Mouse (Mus musculus): Measurements from ENCODE around the gene Btbd35f10. TPM values are rescaled to one million over a fixed set of nuclear protein-coding genes. Genes with fewer than 3 reads are reported as not detected.

The Btbd35f10 gene
- polyA plus RNA-seq (2012; rRNA removed): not detected in 2 replicates

DNA sequence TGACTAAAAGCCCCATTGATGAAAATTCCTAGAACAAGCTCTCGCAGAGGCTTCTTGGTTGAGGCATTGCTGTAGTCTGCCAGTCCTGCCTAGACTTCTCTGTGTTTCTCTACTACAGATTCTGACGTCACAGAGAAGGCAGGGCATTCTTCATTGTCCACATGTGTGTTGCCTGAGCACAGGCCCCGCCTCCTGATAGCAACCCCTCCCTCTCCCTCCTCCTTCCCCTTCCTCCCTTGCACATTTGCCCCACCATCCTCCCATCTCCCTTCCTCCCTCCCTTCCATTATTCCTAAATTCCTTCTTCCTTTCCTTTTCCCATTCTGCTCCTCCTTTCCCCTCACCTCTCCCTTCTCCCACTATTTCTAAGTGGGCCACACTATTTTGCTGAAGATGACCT, at the start of gene Btbd35f10:
TSS of gene Btbd35f10 (minus strand) at position 101 of the 400 bp plus-strand sequence.

Other genes starting within 250 kb of the Btbd35f10 start
- gene Btbd35f18, start 52.7 kb downstream of the Btbd35f10 start, polyA plus RNA-seq (2012; rRNA removed): not detected in 2 replicates
- gene Btbd35f16, start 204.1 kb upstream of the Btbd35f10 start, polyA plus RNA-seq (2012; rRNA removed): not detected in 2 replicates

Data from liver, embryonic 18 days (tissue).